Mouse (Mus musculus): ENCODE data around the gene Fpr-rs3.

The Fpr-rs3 gene

GRCm38 (mm10) chr17:20624777-20625176 is at the start of gene Fpr-rs3:
Fpr-rs3 (minus strand) TSS chr17:20624877.
- in situ Hi-C loops (cut with MboI), result no loop called here

- in situ Hi-C loops (cut with MboI), result no loop called here
Measured at GRCm38 (mm10) chr17:20596323-20596722, 28.4 kb downstream of the Fpr-rs3 start, which contains the start of gene Vmn2r110. Vmn2r110 (minus strand) TSS chr17:20596423.
